Mouse (Mus musculus): ENCODE data around the gene Arid5b. TPM values are rescaled to one million over a fixed set of nuclear protein-coding genes. Genes with fewer than 3 reads are reported as not detected.

Arid5b gene
- polyA plus RNA-seq, 1 experiment: 4.5 TPM

DNA sequence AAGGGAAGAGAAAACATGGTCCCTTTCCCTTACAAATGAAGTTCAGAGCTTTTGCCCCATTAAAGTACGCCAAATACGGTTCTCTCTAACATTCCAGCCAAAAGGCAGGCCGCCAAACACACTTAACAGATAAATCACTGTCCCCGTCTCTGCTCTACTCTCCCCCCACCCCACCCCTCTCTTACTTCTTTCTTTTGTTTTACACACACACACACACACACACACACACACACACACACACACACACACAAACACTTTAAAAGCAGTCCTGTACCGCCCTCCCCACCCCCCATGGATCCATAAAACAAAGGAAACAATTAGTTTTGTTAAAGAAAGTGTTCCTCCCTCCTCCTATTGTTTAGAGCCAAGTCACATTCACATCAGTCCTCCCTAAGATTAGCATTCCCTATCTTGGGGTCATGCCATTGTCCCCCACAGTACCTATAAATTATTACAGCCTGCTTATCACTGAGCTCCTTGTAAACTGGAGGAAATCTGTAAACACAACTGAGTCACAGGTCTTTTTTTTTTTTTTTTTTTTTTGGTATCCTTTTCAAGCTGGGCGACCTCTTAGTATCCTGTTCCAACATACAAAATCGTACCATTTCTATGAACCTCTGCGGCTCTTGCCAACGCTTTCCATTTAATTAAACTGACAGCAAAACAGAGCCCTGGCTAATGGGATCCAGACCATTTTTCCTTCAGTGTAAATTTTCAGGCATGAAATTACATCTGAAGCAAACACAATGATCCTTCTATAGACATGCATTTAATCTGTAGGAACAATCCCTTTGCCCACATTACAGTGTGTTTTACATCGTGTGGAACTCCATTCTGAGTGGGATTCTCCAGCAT lies 66.3 kb downstream of the Arid5b start:
- H3K36me3 ChIP-seq (ENCODE audit: control insufficient read depth, insufficient read depth, low read length): peaks cover 4% of the 10 kb centered on the region; the same call in 1 of the 2 replicates
- H3K27ac ChIP-seq (ENCODE audit: insufficient read depth, low read length): no peak overlapping the region
- no peaks in the 10 kb centered on the region for H3K27me3 ChIP-seq (ENCODE audit: control insufficient read depth, insufficient read depth, low read length)
- 82% methylated on average over 10 of the region's 10 CpGs for WGBS
- no peaks in the 10 kb centered on the region for H3K4me1 ChIP-seq (ENCODE audit: control insufficient read depth, insufficient read depth, insufficient read length)
- DNase-seq (ENCODE audit: low read depth in 1 of 2, low spot score in 2 of 2): no peak
- no peak for TF ChIP-seq CTCF (IDR thresholded peaks at IDR 0.05; ENCODE audit: extremely low read depth, insufficient read depth, insufficient read length, insufficient replicate concordance)
- no peak for TF ChIP-seq POLR2A (IDR thresholded peaks at IDR 0.05; ENCODE audit: low read depth, low read length)
- H3K4me3 ChIP-seq (ENCODE audit: extremely low read depth, insufficient read depth, insufficient read length): no peak overlapping the region

DNA sequence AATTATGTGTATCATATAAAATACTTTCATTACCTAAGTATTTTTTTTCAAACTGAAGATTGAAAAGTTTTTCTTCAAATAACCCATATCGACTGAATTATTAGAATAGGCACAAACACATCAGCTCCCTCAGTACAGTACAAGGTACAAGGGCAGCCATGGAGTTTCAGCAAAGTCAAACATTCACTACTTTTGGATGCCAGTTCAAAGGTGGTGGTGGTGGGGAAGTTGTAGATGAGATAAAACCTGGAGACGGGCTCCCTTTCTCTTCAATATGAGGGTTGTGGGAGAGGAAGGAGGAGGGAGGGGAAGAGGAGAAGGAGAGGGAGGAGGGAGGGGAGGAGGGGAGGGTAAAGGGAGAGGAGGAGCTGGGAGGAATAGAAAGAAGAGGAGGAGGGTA lies 67.0 kb downstream of the Arid5b start:
- TF ChIP-seq CTCF (IDR thresholded peaks at IDR 0.05; ENCODE audit: extremely low read depth, insufficient read depth, insufficient read length, insufficient replicate concordance) (no peak), POLR2A (IDR thresholded peaks at IDR 0.05; ENCODE audit: low read depth, low read length) (no peak)
- no peaks in the 10 kb centered on the region for H3K27me3 ChIP-seq (ENCODE audit: control insufficient read depth, insufficient read depth, low read length)
- WGBS: 77% methylated on average over 2 of the region's 2 CpGs
- no peak overlapping the region for H3K4me3 ChIP-seq (ENCODE audit: extremely low read depth, insufficient read depth, insufficient read length)
- H3K4me1 ChIP-seq (ENCODE audit: control insufficient read depth, insufficient read depth, insufficient read length): no peaks in the 10 kb centered on the region
- DNase-seq (ENCODE audit: low read depth in 1 of 2, low spot score in 2 of 2): no peak
- peaks cover 3% of the 10 kb centered on the region; the same call in 1 of the 2 replicates for H3K36me3 ChIP-seq (ENCODE audit: control insufficient read depth, insufficient read depth, low read length)
- no peak overlapping the region for H3K27ac ChIP-seq (ENCODE audit: insufficient read depth, low read length)

DNA sequence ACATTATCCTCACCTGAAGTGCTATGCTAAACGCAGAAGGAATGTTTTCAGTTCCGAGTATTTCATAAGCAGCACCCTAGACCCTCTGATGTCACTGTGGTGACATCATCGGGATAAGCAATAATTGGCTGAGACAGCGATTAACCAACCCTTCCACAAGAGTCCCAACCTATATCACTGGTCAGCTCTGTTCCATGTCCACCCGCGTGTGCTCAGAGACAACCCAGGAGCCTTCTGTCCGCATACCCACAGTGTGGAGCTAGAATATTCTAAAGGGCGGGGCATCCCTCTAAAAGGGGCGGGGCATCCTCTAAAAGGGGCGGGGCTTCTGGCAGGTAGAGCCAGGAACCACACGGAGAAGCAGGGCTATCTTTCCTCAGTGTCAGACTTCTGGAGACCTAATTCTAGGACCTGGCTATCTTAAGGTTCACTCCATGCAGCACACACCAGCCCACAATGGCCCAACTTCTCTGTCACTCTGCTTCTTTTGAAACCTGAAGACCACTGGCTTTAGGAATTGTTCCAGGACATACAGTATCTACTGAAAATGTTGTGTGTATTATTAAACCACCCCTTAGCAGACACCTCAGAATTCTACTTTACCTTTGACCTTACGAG lies 68.4 kb downstream of the Arid5b start:
- WGBS: 90% methylated on average over 12 of the region's 12 CpGs
- TF ChIP-seq CTCF (IDR thresholded peaks at IDR 0.05; ENCODE audit: extremely low read depth, insufficient read depth, insufficient read length, insufficient replicate concordance) (no peak), POLR2A (IDR thresholded peaks at IDR 0.05; ENCODE audit: low read depth, low read length) (no peak)
- H3K4me3 ChIP-seq (ENCODE audit: extremely low read depth, insufficient read depth, insufficient read length): no peak overlapping the region
- H3K27ac ChIP-seq (ENCODE audit: insufficient read depth, low read length): no peak overlapping the region
- DNase-seq (ENCODE audit: low read depth in 1 of 2, low spot score in 2 of 2): no peak
- no peaks in the 10 kb centered on the region for H3K36me3 ChIP-seq (ENCODE audit: control insufficient read depth, insufficient read depth, low read length)
- H3K27me3 ChIP-seq (ENCODE audit: control insufficient read depth, insufficient read depth, low read length): no peaks in the 10 kb centered on the region
- H3K4me1 ChIP-seq (ENCODE audit: control insufficient read depth, insufficient read depth, insufficient read length): no peaks in the 10 kb centered on the region

DNA sequence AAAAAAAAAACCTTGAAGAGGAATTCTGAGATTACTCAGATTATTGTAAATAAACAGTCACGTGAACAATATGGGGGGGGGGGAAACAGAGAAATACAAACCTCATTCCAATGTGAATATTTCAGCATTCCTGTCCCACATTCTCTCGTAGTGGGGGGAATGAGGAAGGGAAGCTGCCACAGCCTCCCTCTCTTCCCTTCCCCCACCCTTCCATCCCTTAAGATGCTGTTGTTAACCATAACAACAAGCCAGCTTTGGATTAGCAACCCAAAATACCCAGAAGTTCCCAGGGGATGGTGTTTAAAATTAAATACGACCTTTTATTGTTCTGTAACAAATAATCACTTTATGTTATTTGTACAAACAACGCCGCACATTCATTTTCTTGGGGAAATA lies 69.9 kb downstream of the Arid5b start:
- Histone ChIP-seq H3K4me1 (ENCODE audit: control insufficient read depth, insufficient read depth, insufficient read length) (no peaks in the 10 kb centered on the region), H3K27me3 (ENCODE audit: control insufficient read depth, insufficient read depth, low read length) (no peaks in the 10 kb centered on the region), H3K27ac (ENCODE audit: insufficient read depth, low read length) (no peak overlapping the region), H3K4me3 (ENCODE audit: extremely low read depth, insufficient read depth, insufficient read length) (no peak overlapping the region), H3K36me3 (ENCODE audit: control insufficient read depth, insufficient read depth, low read length) (no peaks in the 10 kb centered on the region)
- WGBS: 90% methylated on average over 5 of the region's 5 CpGs
- TF ChIP-seq CTCF (IDR thresholded peaks at IDR 0.05; ENCODE audit: extremely low read depth, insufficient read depth, insufficient read length, insufficient replicate concordance) (no peak), POLR2A (IDR thresholded peaks at IDR 0.05; ENCODE audit: low read depth, low read length) (no peak)
- no peak for DNase-seq (ENCODE audit: low read depth in 1 of 2, low spot score in 2 of 2)

DNA sequence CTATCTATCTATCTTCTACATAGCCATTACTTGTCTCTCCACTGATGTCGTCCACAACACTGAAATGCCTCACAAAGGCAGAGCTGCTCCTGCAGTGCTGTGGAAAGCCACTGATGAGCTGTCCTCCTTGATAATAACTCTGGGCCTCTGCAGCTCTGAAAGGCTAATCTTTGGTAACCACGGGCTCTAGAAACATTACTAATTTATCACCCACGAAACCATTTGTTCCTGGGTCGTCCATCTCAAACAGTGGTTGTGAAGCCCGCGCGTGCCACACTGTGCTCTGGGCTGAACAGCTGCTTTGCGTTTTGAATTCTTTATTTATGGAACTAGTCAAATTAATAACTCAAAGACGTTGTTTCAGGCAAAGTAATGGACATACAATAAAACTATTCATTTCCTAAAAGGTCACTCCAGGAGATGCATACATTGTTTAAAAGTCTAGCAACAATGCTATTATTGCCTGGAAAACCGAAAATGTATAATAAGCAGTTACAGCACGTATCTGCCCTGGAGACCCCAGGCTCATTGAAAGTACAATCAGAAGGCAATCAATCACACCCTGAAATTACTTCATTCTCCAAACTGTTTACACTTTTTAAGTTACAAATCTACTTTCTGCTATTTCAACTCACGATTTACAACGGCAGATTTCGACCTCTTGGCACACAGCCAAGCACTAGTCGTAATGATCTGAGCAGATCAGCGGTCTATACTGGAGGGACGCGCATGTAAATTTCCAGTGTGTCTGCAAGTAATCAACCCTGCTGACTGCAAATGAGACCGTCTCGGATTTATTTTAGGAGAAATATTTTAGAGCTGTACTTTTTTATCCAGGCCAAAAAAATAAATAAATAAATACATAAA lies 70.5 kb downstream of the Arid5b start:
- H3K4me3 ChIP-seq (ENCODE audit: extremely low read depth, insufficient read depth, insufficient read length): no peak overlapping the region
- no peaks in the 10 kb centered on the region for H3K36me3 ChIP-seq (ENCODE audit: control insufficient read depth, insufficient read depth, low read length)
- H3K27ac ChIP-seq (ENCODE audit: insufficient read depth, low read length): no peak overlapping the region
- DNase-seq (ENCODE audit: low read depth in 1 of 2, low spot score in 2 of 2): no peak
- no peaks in the 10 kb centered on the region for H3K27me3 ChIP-seq (ENCODE audit: control insufficient read depth, insufficient read depth, low read length)
- no peak for TF ChIP-seq POLR2A (IDR thresholded peaks at IDR 0.05; ENCODE audit: low read depth, low read length)
- H3K4me1 ChIP-seq (ENCODE audit: control insufficient read depth, insufficient read depth, insufficient read length): no peaks in the 10 kb centered on the region
- WGBS: 84% methylated on average over 20 of the region's 20 CpGs

DNA sequence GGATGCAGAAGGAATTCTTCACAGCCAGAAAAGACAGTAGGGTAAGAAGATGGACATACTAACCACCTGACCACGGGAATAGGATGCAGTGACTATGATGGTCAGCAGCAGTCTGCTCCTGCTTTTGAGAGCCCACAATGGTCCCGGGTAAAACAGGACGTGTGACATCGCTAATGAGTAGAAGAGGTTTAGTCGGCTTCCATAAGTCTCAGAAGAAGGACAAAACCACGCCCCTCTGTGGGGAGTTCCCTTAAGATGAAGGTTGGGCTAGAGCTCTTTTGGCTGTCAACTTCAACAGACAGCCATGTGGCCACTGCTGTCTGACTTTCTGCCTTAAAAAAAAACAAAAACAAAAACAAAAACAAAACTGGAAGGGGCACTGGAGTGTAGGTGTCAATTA lies 74.1 kb downstream of the Arid5b start:
- no peak overlapping the region for H3K27ac ChIP-seq (ENCODE audit: insufficient read depth, low read length)
- no peak for TF ChIP-seq POLR2A (IDR thresholded peaks at IDR 0.05; ENCODE audit: low read depth, low read length)
- TF ChIP-seq CTCF (IDR thresholded peaks at IDR 0.05; ENCODE audit: extremely low read depth, insufficient read depth, insufficient read length, insufficient replicate concordance): no peak
- H3K36me3 ChIP-seq (ENCODE audit: control insufficient read depth, insufficient read depth, low read length): peaks cover 2% of the 10 kb centered on the region; the same call in 1 of the 2 replicates
- no peak for DNase-seq (ENCODE audit: low read depth in 1 of 2, low spot score in 2 of 2)
- no peaks in the 10 kb centered on the region for H3K4me1 ChIP-seq (ENCODE audit: control insufficient read depth, insufficient read depth, insufficient read length)
- no peak overlapping the region for H3K4me3 ChIP-seq (ENCODE audit: extremely low read depth, insufficient read depth, insufficient read length)
- H3K27me3 ChIP-seq (ENCODE audit: control insufficient read depth, insufficient read depth, low read length): no peaks in the 10 kb centered on the region
- 76% methylated on average over 6 of the region's 6 CpGs for WGBS
